In the genomic region with DNA sequence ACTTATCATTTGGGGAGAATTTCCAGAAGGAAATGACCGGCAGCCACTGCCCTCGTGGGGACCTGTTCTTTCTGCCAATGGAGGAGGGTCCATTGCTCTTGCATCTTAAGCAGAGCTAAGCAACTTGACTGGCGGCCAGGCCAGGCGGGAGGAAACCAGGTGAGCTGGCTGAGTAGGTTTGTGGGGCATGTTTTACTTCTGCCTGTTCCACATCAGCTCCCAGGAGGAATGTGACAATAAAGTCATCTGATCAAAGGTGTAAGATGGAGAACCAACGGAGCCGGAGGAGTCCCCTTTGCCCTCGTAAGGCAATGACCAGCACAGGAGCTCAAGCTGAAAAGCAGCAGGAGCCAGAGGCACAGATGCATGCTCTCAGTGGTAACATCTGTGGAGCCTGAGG, we compare ENCODE assay signal across 19 mouse cellular contexts. TPM values are rescaled to one million over a fixed set of nuclear protein-coding genes. Genes with fewer than 3 reads are reported as not detected.
A peak's percentile ranks its signal among the peaks of the same experiment; 100 is the strongest.
DNase-seq lines count a peak whose midpoint lies in the region; ATAC-seq and TF ChIP-seq lines count a peak whose summit lies in the region.
"Had no signal": no experiment of that assay in that cellular context is flagged by ENCODE, and none has a peak within 500 bp of the region (broad histone marks: within the 10 kb centered on the region; RNA-seq: fewer than 3 reads in every experiment).

No protein-coding gene starts in this region.

- no peaks in the 10 kb centered on the region for H3K27me3 ChIP-seq in kidney, adult 2 months (replicated peaks; ENCODE audit: control insufficient read depth, insufficient read depth, low read length)

- no peak for TF ChIP-seq POLR2A in kidney, adult 2 months (IDR thresholded peaks at IDR 0.05; ENCODE audit: low read depth, low read length)
- TF ChIP-seq POLR2A in lung, adult 2 months (IDR thresholded peaks at IDR 0.05; ENCODE audit: borderline replicate concordance, extremely low read depth, low read depth, low read length) = no peak

- H3K36me3 ChIP-seq in kidney, adult 2 months (ENCODE audit: control insufficient read depth, insufficient read depth, low read length) = no peaks in the 10 kb centered on the region
- H3K36me3 ChIP-seq: heart, embryonic 13.5 days had no signal

- H3K4me3 ChIP-seq in kidney, adult 2 months (ENCODE audit: insufficient read depth, low read depth, low read length) = no peak overlapping the region
- no peak overlapping the region for H3K4me3 ChIP-seq in lung, adult 2 months (replicated peaks; ENCODE audit: extremely low read depth, low read depth, low read length)
- H3K4me3 ChIP-seq: heart, embryonic 13.5 days had no signal

- DNase-seq in testis, postnatal 14 days (ENCODE audit: low spot score) = peak; percentile 27
- DNase-seq in testis, postnatal 10 days (ENCODE audit: low spot score) = no peak
- peak; percentile 94 for DNase-seq in kidney, adult 2 months
- peak; percentile 85 for DNase-seq in kidney, postnatal 10 days
- no peak for DNase-seq in lung, adult 2 months
- DNase-seq in thymus, postnatal 10 days (ENCODE audit: low spot score in 2 of 2) = no peak
- DNase-seq: cerebellum, postnatal 14 days; forebrain, postnatal 0 days; heart, adult 11 months; heart, postnatal 36 days; left cerebral cortex, postnatal 4 days; lung, embryonic 14.5 days; lung, postnatal 4 days; midbrain, embryonic 14.5 days; right cerebral cortex, postnatal 25 days had no signal

- ATAC-seq in megakaryocyte, adult 5-6 weeks (ENCODE audit: poor library complexity, severe bottlenecking) = no peak
- ATAC-seq: forebrain, postnatal 0 days; hindbrain, embryonic 16.5 days; intestine, postnatal 0 days had no signal

- H3K27ac ChIP-seq in kidney, adult 2 months (ENCODE audit: insufficient read depth, low read depth, low read length) = no peak overlapping the region
- H3K27ac ChIP-seq: heart, embryonic 13.5 days had no signal

- H3K4me1 ChIP-seq in kidney, adult 2 months (ENCODE audit: control insufficient read depth, insufficient read depth, low read length) = peaks cover 7% of the 10 kb centered on the region; the same call in 1 of the 2 replicates
- peaks cover 7% of the 10 kb centered on the region for H3K4me1 ChIP-seq in lung, adult 2 months (ENCODE audit: control insufficient read depth, insufficient read depth, low read length)

- TF ChIP-seq CTCF in kidney, adult 2 months (conservative IDR thresholded peaks at IDR 0.05; ENCODE audit: insufficient read depth, insufficient read length, low read depth, low read length) = no peak
- no peak for TF ChIP-seq CTCF in lung, adult 2 months (IDR thresholded peaks at IDR 0.05; ENCODE audit: insufficient read depth, low read length)

- 31% methylated on average over 7 of the region's 7 CpGs for WGBS in kidney, adult 2 months
- 67% methylated on average over 7 of the region's 7 CpGs for WGBS in lung, adult 2 months

RNA-seq across cellular contexts. Expression of a gene that starts 35.1 kb away (rescaled TPM):
- polyA plus RNA-seq in kidney, adult 2 months (2012; rRNA removed) = 44.5 and 49.2 TPM in 2 replicates
- 0.62 TPM in 1 of 2 replicates, not detected in the other for total RNA-seq in megakaryocyte, adult 5-6 weeks (2015)
- 0.99 and 1.7 TPM in 2 replicates for total RNA-seq in megakaryocyte, adult 5-6 weeks (2017)
- 26.3 and 29.8 TPM in 2 replicates for polyA plus RNA-seq in lung, adult 2 months (2012; rRNA removed)

Comparison
In these comparisons a context has a peak if more than half of its experiments do, and no peak if none do; other contexts are left out.
1. DNase-seq: peak in testis, postnatal 14 days (single experiment), kidney, adult 2 months (single experiment) and kidney, postnatal 10 days (single experiment); none in testis, postnatal 10 days (single experiment), lung, adult 2 months (single experiment) and thymus, postnatal 10 days (0 of 2).